Mouse (Mus musculus) liver, embryonic 13.5 days (tissue): ENCODE measurements around the gene Psmg4. TPM values are rescaled to one million over a fixed set of nuclear protein-coding genes. Genes with fewer than 3 reads are reported as not detected.
A peak's percentile ranks its signal among the peaks of the same experiment; 100 is the strongest.

Experiments used
- ATAC-seq: fragments of 200-750 bp; cut with Nextera tagmentation; 2 replicates; pipeline ENCODE4 v1.8.0; 2017; ENCODE audit warnings: low read depth, mild to moderate bottlenecking, moderate number of reproducible peaks, moderate library complexity
- DNase-seq: peaks from one replicate; pipeline ENCODE4 v3.0.0; 2022
- H3K27ac ChIP-seq: fragments of 300-500 bp; sonication (generic); 2 replicates; pipeline ENCODE4 v1.5.1; 2015; ENCODE audit warnings: moderate library complexity, mild to moderate bottlenecking, inconsistent platforms
- H3K27me3 ChIP-seq: fragments of 300-500 bp; sonication (generic); 2 replicates; pipeline ENCODE4 v1.6.1; 2015; ENCODE audit warnings: mild to moderate bottlenecking, inconsistent platforms
- H3K36me3 ChIP-seq: fragments of 300-500 bp; sonication (generic); 2 replicates; pipeline ENCODE4 v1.6.1; 2015; ENCODE audit warnings: mild to moderate bottlenecking, inconsistent platforms
- H3K4me1 ChIP-seq: fragments of 300-500 bp; sonication (generic); replicated peaks from 2 replicates; pipeline ENCODE4 v1.6.1; 2015; ENCODE audit warnings: inconsistent platforms
- H3K4me2 ChIP-seq: fragments of 300-500 bp; sonication (generic); 2 replicates; pipeline ENCODE4 v1.6.1; 2015; ENCODE audit warnings: inconsistent platforms, mild to moderate bottlenecking, moderate library complexity
- H3K4me3 ChIP-seq: fragments of 300-500 bp; sonication (generic); replicated peaks from 2 replicates; pipeline ENCODE4 v1.5.1; 2015; ENCODE audit warnings: mild to moderate bottlenecking, inconsistent platforms
- H3K9ac ChIP-seq: fragments of 300-500 bp; sonication (generic); 2 replicates; pipeline ENCODE4 v1.6.1; 2015; ENCODE audit warnings: mild to moderate bottlenecking, inconsistent platforms
- H3K9me3 ChIP-seq: fragments of 300-500 bp; sonication (generic); replicated peaks from 2 replicates; pipeline ENCODE4 v1.6.1; 2016; ENCODE audit warnings: inconsistent platforms
- WGBS: fragments of 180-500 bp; shearing (Covaris S2); methylation state at CpG from one replicate; pipeline ENCODE4 v1.1.7; 2015; ENCODE audit not compliant: insufficient replicate concordance; 5-methylcytosine and 5-hydroxymethylcytosine counted together
- polyA plus RNA-seq: library from polyadenylated mRNA; unstranded; fragments of >200 nt; fragmentation: Nextera tagmentation; extraction: Ambion mirVana; gene quantifications from 2 replicates; pipeline ENCODE4 v1.2.1, GENCODE M21; 2015

The Psmg4 gene
- polyA plus RNA-seq, 1 experiment from 2014 or later: 50.0 TPM

DNA sequence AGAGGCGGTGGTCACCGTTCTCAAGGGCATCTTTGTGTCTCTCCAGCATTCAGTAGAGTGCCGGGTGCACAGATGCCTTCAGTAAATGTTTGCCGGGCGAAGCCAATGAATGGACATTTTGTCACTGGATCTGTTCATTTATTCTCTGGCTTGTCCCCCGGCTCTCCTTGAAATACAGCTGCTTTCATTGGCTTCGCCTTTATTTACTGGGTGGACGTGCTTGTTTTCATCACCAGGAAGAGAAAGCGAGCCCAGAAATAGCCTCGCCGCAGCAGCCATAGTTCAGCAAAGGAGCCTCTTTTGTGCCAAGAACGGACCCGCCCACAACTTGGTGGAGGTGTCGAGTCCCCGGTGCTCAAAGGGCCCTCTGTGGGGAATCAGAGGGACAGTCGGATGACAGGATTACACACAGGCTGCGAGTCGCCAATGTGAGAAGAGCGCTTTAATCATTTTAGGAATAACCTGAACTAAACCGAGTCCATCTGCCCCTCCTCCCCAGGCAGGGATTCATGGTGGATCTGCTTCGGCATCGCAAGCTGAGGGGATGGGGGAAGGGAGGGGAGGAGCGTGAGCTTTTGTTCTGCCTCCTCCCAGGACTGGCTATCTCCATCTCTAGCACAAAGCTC, 13.9 kb upstream of the Psmg4 start:
- H3K4me1 ChIP-seq: peaks cover 18% of the 10 kb centered on the region
- H3K4me3 ChIP-seq: peak overlapping the region; percentile 43
- H3K9ac ChIP-seq: no peak overlapping the region
- no peaks in the 10 kb centered on the region for H3K36me3 ChIP-seq
- ATAC-seq (no peak), DNase-seq (no peak)
- no peak overlapping the region for H3K27ac ChIP-seq
- H3K9me3 ChIP-seq: no peaks in the 10 kb centered on the region
- H3K27me3 ChIP-seq: peaks cover 38% of the 10 kb centered on the region
- H3K4me2 ChIP-seq: peak overlapping the region; percentile 57
- whole genome bisulfite sequencing: 8% methylated on average over 23 of the region's 23 CpGs

DNA sequence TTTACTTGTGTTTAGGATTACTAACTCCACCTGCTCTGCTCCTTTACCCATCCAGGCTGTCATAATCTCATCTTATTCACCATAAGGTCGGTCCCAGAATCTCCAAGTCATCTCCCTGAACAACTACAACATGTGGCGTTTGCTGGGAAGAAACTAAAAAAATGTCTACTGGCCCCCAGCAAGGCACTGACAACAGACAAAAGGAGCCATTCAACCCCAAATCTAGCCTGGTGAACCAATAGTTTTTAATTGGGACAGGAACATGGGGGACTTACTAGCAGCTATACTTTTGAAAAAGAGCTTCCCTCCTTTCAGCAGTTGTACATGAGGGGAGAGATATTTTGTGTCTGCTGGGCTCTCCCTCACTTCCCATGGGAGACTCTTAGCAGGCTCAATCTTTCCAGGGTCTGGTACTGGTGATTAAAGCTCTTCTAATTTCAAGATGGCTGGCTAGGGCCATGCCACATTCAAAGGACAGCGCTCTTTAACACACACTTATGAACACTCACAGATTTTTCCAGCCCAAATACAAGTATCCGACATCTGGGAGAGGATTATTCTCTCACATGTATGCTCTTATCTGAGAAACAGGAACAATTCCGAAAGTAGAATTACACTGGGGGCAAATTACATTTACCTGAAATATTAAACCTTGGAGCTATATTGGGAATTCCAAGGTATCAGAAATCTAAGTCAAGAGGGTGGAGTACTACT, 13.1 kb upstream of the Psmg4 start:
- Histone ChIP-seq H3K9me3 (no peaks in the 10 kb centered on the region), H3K27ac (no peak overlapping the region), H3K27me3 (peaks cover 38% of the 10 kb centered on the region), H3K4me2 (peak overlapping the region; percentile 57), H3K36me3 (no peaks in the 10 kb centered on the region), H3K9ac (no peak overlapping the region), H3K4me1 (peaks cover 22% of the 10 kb centered on the region), H3K4me3 (peak overlapping the region; percentile 43; the same call in 1 of the 2 replicates)
- 48% methylated on average over 5 of the region's 5 CpGs for WGBS
- DNase-seq (no peak), ATAC-seq (no peak)

DNA sequence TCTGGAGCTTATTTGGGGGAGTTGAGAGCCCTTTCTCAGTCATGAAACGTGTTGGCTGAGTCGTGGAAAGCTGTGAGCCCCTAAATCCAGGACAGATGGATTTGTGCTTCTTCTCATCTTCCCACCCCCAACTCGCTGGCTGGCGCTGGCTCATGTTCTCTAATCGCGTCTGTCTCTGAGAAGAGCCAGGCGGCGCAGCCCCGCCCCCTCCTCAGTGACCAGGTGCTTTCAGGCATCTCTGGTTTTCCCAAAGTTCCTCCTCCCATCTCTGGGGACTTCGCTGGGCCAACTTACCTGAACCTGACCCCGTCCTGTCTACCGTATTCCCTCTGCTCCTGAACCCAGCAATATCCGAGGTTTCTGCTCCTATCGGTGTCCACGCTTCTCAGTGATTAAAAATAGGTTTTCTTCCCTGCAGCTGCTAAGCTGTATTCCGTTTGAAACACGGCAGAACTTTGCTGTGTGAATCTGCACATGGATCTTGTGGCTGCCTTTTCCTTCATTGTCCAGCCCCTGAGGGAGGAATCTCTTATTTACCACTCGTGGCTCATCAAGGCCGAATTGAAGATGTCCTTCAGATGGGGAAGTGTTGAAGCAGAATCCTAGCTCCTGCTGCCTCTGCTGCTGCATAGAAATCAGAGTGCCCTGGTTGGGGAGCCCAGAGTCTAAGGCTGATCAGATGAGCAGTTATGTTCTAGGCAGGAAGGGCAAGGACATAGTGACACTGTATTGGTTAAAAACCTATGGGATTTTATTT, 12.3 kb upstream of the Psmg4 start:
- H3K27ac ChIP-seq: no peak overlapping the region
- H3K4me3 ChIP-seq: no peak overlapping the region
- 20% methylated on average over 19 of the region's 19 CpGs for WGBS

DNA sequence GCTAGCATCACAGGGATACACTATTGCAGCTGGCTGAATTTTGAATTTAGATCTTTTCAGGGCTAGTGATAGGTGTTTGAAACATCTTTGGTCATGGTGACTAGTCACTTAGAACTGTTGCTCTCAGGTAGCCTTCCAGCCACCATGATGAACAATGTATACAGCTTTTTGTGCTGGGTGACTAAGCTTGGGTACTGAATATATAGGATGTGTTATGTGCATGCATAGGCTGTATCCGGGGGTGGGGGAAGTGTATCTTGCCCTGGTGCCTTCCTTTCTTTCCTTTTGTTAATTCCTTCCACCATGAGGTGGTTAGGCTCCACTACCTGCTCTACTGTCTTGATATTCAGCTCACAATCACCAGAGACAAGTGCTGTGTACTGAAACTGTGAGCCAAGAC, 11.3 kb upstream of the Psmg4 start:
- WGBS: 52% methylated on average over 1 of the region's 1 CpGs
- Histone ChIP-seq H3K4me2 (no peak overlapping the region), H3K36me3 (no peaks in the 10 kb centered on the region), H3K9ac (no peak overlapping the region), H3K27ac (no peak overlapping the region), H3K9me3 (no peaks in the 10 kb centered on the region), H3K27me3 (peaks cover 38% of the 10 kb centered on the region), H3K4me1 (peaks cover 24% of the 10 kb centered on the region), H3K4me3 (no peak overlapping the region)
- no peak for ATAC-seq
- no peak for DNase-seq

More for the DNA sequence above, 12.3 kb upstream of the Psmg4 start:
- H3K36me3 ChIP-seq: no peaks in the 10 kb centered on the region
- ATAC-seq: no peak
- H3K9me3 ChIP-seq: no peaks in the 10 kb centered on the region
- H3K4me1 ChIP-seq: peaks cover 23% of the 10 kb centered on the region
- H3K4me2 ChIP-seq: peak overlapping the region; percentile 19; the same call in 1 of the 2 replicates
- no peak for DNase-seq
- peaks cover 38% of the 10 kb centered on the region for H3K27me3 ChIP-seq
- H3K9ac ChIP-seq: no peak overlapping the region

DNA sequence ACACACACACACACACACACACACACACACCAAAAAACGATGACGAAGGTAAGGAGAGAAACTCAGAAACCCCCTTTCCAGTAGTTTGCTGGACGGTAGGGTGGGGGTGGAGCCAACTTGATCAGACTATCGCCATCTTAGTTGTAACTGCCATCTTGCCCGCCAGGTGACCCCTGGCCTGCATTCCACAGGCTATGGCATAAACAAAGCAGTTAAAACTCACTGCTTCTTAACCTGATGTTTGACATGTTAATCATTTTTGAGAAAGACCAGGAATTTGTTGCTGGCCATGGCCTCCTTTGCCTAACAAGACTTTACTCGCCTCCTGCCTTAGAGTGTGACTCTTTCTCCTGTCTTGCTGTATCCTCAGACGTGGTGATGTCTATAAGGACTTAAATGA, 10.1 kb upstream of the Psmg4 start:
- no peak overlapping the region for H3K27ac ChIP-seq
- no peak overlapping the region for H3K4me2 ChIP-seq
- no peak overlapping the region for H3K9ac ChIP-seq
- no peaks in the 10 kb centered on the region for H3K9me3 ChIP-seq
- peaks cover 31% of the 10 kb centered on the region for H3K27me3 ChIP-seq
- peaks cover 26% of the 10 kb centered on the region for H3K4me1 ChIP-seq
- H3K4me3 ChIP-seq: no peak overlapping the region
- no peaks in the 10 kb centered on the region for H3K36me3 ChIP-seq
- WGBS: 59% methylated on average over 7 of the region's 7 CpGs
- DNase-seq (no peak), ATAC-seq (no peak)

DNA sequence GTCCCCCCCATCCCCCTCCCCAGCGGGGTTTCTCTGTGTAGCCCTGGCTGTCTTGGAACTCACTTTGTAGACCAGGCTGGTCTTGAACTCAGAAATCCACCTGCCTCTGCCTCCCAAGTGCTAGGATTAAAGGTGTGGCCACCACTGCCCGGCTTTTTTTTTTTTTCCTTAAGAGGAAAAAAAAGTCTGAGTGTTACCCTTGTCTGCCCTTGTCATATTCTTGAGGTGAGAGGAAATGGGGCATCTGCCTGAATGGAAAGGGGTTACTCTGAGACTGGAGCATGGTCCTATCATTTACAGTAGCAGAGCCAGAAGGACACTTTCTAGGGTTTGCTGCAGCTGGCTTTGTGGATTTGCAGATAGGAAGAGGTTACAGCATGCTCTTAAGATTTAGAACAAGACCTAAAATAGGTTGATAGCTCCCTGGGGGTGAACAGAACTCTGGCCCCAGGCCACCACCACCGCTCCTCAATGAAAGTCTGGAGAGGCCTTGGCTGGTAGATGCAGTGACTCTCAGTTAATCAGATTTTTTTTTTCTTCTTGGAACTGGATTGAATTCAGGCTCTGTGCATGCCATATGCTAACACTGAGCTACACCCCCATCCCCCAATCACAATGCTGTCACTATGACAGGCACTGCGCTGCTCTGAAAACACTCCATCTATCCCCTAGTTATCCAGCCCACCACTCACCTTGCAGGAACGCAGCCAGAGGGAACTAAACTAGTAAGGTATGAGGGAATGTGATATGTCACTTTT, 9.3 kb upstream of the Psmg4 start:
- Histone ChIP-seq H3K27me3 (peaks cover 24% of the 10 kb centered on the region), H3K27ac (no peak overlapping the region)

DNA sequence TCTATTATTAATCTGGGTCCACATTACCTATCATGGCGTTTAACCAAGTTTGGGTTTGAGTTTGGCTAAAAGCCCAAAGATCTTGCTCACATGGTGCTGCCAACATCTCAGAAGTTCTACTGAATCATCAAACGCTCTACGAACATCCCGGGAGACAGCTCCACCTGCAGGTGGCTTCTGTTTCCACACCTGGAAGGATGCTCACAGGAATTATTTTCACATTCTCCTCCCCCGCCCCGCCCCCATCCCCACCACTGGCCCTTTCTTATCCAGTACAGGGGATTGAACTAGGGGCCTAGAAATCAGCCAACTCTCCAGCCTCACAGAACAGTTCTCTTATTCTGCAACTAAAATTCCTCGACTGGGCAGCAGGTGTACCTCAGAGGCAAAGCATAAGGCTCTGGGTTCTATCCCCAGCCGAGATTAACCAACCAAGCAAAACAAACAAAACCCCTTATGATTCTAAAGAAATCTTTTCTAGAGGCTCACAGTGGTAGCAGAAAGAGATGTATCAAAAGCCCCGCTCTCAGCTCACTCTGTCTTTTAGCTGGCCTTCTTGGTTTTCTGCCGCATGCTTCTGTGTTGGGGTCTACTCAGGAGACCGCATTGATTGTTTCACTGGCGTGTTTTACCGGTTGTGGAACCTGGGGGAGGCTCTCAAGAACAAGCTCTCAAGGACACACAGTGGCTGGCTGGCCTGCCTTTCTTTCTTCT, 8.4 kb upstream of the Psmg4 start:
- H3K4me1 ChIP-seq: peaks cover 22% of the 10 kb centered on the region
- WGBS: 35% methylated on average over 13 of the region's 13 CpGs
- H3K9me3 ChIP-seq: no peaks in the 10 kb centered on the region
- H3K4me3 ChIP-seq: peak overlapping the region; percentile 23; the same call in 1 of the 2 replicates
- H3K4me2 ChIP-seq: peak overlapping the region; percentile 23
- peaks cover 14% of the 10 kb centered on the region for H3K27me3 ChIP-seq
- DNase-seq (peak; percentile 29), ATAC-seq (peak; percentile 54)
- H3K9ac ChIP-seq: no peak overlapping the region
- no peak overlapping the region for H3K27ac ChIP-seq
- H3K36me3 ChIP-seq: no peaks in the 10 kb centered on the region

More for the DNA sequence above, 9.3 kb upstream of the Psmg4 start:
- no peak overlapping the region for H3K9ac ChIP-seq
- 60% methylated on average over 5 of the region's 5 CpGs for WGBS
- H3K36me3 ChIP-seq: no peaks in the 10 kb centered on the region
- no peak overlapping the region for H3K4me3 ChIP-seq
- ATAC-seq (no peak), DNase-seq (no peak)
- no peaks in the 10 kb centered on the region for H3K9me3 ChIP-seq
- no peak overlapping the region for H3K4me2 ChIP-seq
- H3K4me1 ChIP-seq: peaks cover 26% of the 10 kb centered on the region

DNA sequence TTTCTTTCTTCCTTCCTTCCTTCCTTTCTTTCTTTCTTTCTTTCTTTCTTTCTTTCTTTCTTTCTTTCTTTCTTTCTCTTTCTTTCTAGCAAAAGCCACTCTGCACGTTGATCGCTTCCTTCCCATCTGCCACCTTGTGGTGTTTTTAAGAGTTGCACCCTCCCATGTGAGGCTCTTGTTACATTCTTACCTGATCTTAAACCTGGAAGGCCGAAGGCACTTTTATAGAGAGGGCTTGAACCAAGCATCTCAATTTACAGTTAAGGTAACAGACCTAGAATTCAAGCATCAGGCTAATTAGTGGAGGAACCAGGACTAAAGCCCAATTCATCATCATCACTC, 7.9 kb upstream of the Psmg4 start:
- Histone ChIP-seq H3K27me3 (peaks cover 9% of the 10 kb centered on the region), H3K9ac (no peak overlapping the region), H3K9me3 (no peaks in the 10 kb centered on the region), H3K36me3 (no peaks in the 10 kb centered on the region), H3K4me3 (peak overlapping the region; percentile 23; the same call in 1 of the 2 replicates), H3K4me2 (peak overlapping the region; percentile 23), H3K27ac (no peak overlapping the region), H3K4me1 (peaks cover 16% of the 10 kb centered on the region)
- ATAC-seq: no peak
- no peak for DNase-seq
- 21% methylated on average over 3 of the region's 3 CpGs for WGBS

DNA sequence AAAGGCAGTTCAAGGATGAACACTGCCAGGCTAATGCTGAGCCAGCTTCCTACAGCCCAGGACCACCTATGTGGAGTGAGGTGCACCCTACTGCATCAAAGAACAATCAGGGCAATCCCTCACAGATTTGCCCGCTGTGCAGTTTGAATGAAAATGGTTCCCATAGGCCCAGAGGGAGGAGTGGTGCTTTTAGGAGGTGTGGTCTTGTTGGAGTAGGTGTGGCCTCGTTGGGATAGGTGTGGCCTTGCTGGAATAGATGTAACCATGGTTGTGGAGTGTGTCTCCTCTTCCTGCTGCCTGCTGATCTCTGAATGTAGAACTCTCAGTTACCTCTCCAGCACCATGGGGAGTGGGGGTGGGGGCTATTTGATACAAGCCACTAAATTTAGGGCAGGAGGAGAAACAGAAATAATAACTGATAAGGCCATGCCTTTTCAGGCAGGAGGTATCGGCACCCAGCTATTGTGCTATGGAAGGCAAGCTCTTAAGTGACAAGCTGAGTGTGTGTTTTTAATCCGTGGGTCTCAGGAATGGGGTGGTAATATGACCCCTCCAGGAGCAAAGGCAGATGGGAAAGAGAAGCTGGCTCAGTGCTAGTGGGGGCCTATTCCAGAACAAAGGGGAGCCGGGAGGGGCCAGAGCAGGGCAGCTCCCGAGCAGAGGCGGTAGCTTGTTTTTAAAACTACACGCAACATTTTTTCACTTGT, 6.5 kb upstream of the Psmg4 start:
- WGBS: 62% methylated on average over 8 of the region's 8 CpGs
- no peak overlapping the region for H3K27ac ChIP-seq
- no peaks in the 10 kb centered on the region for H3K36me3 ChIP-seq
- DNase-seq: no peak
- H3K9me3 ChIP-seq: no peaks in the 10 kb centered on the region
- no peak overlapping the region for H3K4me3 ChIP-seq
- H3K4me2 ChIP-seq: no peak overlapping the region
- no peak overlapping the region for H3K9ac ChIP-seq
- H3K4me1 ChIP-seq: peaks cover 8% of the 10 kb centered on the region
- no peaks in the 10 kb centered on the region for H3K27me3 ChIP-seq
- ATAC-seq: no peak

DNA sequence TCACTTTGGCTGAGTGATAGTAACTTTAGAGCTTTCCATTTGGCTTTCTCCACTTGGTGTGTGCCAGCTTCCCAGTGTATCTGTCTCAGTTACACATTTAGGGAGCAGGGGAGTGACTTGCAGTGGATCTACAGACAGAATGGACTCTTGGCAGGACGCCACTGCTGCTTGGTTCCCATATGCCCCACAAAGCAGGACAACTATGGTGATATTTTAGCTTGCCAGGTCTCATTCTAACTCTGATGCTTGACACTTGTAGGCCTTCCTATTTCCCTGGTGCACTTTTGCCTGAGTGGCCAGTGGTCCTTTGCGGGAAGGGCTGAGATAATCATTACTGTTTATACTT, 6.0 kb upstream of the Psmg4 start:
- Histone ChIP-seq H3K9me3 (no peaks in the 10 kb centered on the region), H3K27me3 (no peaks in the 10 kb centered on the region), H3K36me3 (no peaks in the 10 kb centered on the region), H3K4me1 (peaks cover 9% of the 10 kb centered on the region), H3K9ac (no peak overlapping the region), H3K4me3 (no peak overlapping the region), H3K4me2 (no peak overlapping the region), H3K27ac (no peak overlapping the region)
- DNase-seq (no peak), ATAC-seq (no peak)
- 75% methylated on average over 2 of the region's 2 CpGs for WGBS
